Mouse (Mus musculus) T-helper 17 cell (primary cell): Measurements from ENCODE around the gene Cirbp.
"Not testable (repeated sequence)": the region's sequence is repeated elsewhere in the genome, so short reads cannot be mapped to it uniquely, and the experiment has no call there.

Experiments
- in situ Hi-C, 2 experiments: fragments of 300-600 bp; cut with MboI, MseI; formaldehyde crosslinking; loops; 1 replicate in 1 of 2; 2 replicates in 1 of 2; pipeline ENCODE4 v1.15.1; 2025; ENCODE audit warnings: high pct_unique_total_duplicates in 2 of 2

Cirbp gene

GRCm38 (mm10) chr10:80160455-80161371 is 5.1 kb upstream of the Cirbp start:
- in situ Hi-C loops: no loop called here

GRCm38 (mm10) chr10:80161522-80162242 is 4.1 kb upstream of the Cirbp start:
- in situ Hi-C loops: no loop called here

DNA sequence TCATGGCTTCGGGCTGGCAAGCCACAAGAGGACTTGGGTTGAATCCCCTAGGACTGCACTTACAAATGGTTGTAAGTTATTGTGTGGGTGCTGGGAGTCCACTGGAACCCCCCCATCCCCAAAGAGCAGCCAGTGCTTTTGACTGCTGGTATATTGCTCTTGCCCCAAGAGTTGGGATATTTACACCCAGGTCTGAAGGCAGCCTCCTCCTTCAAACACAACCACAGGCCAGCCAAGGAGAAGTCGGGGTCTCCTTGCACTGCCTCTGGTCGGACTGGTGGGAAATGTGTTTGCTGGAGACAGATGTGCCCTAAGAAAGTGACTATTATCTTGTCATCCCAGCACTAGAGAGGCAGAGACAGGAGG is 3.6 kb upstream of the Cirbp start:
- in situ Hi-C loops: no loop called here

GRCm38 (mm10) chr10:80162716-80163299 is 3.0 kb upstream of the Cirbp start:
- in situ Hi-C loops: no loop called here

DNA sequence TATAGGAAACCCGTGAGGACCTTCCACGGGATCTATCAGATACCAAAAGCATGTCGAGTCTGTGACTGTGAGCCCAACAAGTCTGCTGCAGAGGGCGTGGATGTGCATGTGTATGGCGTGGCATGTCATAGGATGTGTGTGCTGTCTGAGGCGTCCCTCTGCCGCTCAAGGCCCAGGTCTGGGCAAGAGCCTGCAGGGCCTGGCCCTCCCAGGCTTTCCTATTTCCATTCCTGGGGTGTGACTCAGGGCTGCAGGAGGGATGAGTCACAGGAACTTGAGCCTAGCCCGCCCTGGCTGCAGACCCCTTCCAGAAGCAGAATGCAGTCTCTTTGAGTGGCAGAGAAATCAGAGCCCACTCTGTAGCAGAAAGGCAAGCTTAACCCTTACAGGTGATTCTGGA is 2.1 kb upstream of the Cirbp start:
- in situ Hi-C loops: no loop called here

- in situ Hi-C loops: no loop called here
These were observed 1.4 kb upstream of the Cirbp start for GRCm38 (mm10) chr10:80164161-80164997.

DNA sequence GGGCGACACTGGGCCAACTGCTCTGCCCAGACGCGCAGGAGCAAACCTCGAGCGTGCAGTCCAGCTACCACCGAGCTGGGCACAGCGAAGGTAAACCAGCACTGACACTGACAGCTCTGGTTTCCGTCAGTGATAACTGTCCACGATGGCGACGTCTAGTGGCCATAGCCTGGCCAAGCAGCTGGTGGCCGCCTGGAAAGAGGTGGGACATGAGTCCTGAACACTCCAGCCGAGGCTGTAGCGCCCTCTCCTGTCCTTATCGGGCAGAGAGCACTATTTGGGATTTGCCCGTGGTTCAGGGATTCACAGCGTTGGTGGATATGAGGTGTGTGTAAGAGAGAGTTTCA is 814 bp upstream of the Cirbp start:
- in situ Hi-C loops: no loop called here

- in situ Hi-C loops: not testable (repeated sequence)
These were observed 351 bp downstream of the Cirbp start for GRCm38 (mm10) chr10:80166136-80166535.

DNA sequence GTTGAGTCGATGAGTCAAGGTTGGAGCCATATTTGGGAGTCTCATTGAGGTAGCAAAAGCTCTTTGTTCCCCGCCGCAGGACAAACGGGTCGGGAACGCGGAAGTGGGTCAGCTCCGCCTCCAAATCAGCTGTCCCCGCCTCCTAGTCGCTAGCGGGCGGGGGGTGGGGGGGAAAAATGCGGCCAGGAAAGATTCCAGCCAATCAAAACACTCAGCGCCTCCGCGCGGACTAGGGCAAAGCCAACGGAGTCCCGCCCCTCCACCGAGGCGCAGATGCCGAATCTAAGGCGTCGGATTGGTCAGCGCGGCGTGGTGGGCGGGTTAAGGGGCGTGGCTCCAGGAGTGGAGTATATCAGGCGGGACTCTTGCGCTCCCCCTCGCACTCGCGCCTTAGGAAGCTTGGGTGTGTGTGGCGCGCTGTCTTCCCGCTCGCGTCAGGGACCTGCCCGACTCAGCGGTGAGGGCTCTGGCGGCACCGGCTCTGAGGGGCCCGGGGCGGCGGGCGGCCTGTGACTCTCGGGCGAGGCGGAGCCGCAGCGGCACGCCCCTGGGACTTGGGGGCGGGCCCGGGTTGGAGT is 1.8 kb downstream of the Cirbp start:
- in situ Hi-C loops: no loop called here

GRCm38 (mm10) chr10:80168038-80168661 is 2.4 kb downstream of the Cirbp start:
- in situ Hi-C loops: no loop called here

GRCm38 (mm10) chr10:80169070-80169469 is 3.3 kb downstream of the Cirbp start:
- in situ Hi-C loops: no loop called here

GRCm38 (mm10) chr10:80169651-80170050 is 3.9 kb downstream of the Cirbp start:
- in situ Hi-C loops: no loop called here

- in situ Hi-C loops: no loop called here
These were observed 4.3 kb downstream of the Cirbp start for GRCm38 (mm10) chr10:80170052-80170451.

DNA sequence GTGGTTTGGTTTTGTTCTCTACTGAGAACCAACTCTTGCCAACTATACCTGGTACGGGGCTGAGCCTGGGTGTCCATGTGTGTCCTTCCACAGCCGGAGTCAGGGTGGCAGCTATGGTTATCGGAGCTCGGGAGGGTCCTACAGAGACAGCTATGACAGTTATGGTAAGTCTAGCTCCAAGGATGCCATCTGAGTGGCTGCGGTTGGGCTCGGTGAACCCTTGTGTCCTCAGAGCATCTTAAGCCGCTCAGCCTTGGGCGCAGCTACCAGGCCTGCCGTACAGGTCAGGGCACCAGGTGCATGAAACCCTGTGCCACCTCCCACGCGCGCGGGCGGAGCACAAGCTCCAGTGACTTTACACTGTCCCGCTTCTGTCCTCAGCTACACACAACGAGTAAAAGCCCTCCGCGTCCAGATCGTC is 4.8 kb downstream of the Cirbp start:
- in situ Hi-C loops: no loop called here

DNA sequence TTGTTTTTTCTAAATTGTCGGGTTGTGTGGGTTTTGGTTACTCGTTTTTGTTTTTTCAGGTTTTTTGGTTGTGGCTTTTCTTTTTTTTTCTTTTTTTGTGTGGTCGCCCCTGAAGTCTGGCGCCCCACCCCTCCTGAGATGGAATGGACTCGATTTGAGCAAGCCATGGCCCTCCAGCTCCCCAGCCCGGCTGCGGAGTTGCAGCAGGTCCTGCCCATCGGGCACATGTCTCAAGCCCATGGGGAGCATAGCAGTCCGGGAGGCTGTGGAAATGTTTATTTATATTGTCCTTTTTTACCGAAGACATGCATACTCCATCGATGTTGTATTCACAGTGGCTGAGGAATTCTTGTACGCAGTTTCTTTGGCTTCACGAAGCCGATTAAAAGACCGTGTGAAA is 5.5 kb downstream of the Cirbp start:
- in situ Hi-C loops: no loop called here

DNA sequence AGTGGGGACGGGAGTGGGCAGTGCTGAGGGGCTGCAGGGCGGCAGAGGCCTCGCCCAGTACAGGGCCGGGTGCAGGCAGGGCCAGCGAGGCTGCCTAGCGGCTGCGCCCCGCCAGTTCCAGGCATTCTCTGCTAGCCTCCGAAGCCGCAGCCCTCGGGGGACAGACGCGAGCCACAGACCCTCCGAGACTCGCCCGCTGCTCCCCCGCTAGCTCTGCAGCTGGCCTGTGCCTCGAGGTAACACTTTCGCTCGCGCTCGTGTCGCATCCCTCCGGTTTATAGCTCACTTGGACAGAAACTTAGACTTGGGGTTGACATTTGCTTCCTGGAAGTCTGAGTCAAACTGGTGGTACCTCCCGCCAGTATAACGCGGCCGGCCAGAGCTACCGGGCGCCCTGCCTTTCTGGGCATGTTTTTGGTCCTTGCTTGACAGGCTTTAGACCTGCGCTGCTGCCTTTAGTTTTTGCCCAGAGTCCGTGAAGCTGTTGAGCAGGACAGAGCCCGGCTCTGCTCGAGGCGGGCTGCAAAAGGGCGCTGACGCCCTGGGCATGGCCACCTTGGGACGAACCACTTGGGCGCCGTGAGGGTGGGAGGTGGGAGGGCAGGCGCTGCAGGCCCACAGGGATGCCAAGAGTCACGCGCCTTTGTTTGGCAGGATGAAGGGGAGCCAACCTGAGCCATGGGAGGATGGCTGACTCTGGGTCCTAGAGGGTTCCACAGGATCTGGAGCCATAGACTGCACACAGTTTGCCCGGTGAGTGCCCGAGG is 6.2 kb downstream of the Cirbp start:
- in situ Hi-C loops: no loop called here

- in situ Hi-C loops: no loop called here
These were observed 6.9 kb downstream of the Cirbp start, which contains the start of gene 1600002K03Rik for GRCm38 (mm10) chr10:80172527-80173292. Gene 1600002K03Rik (plus strand): TSS chr10:80172944.

GRCm38 (mm10) chr10:80173358-80173757 is 7.6 kb downstream of the Cirbp start:
- in situ Hi-C loops: no loop called here

- in situ Hi-C loops: no loop called here
These were observed 8.3 kb downstream of the Cirbp start for GRCm38 (mm10) chr10:80173955-80174640.
